Mouse (Mus musculus) WW6 (cell line): Measurements from ENCODE around the gene Arfgef2.

Experiments
- DNase-seq: peaks from one replicate; pipeline ENCODE4 v3.0.0-alpha.2; 2013; ENCODE audit warnings: low read depth, low spot score

Arfgef2 gene

GRCm38 (mm10) chr2:166806173-166806705, 851 bp downstream of the Arfgef2 start:
- no peak for DNase-seq

DNA sequence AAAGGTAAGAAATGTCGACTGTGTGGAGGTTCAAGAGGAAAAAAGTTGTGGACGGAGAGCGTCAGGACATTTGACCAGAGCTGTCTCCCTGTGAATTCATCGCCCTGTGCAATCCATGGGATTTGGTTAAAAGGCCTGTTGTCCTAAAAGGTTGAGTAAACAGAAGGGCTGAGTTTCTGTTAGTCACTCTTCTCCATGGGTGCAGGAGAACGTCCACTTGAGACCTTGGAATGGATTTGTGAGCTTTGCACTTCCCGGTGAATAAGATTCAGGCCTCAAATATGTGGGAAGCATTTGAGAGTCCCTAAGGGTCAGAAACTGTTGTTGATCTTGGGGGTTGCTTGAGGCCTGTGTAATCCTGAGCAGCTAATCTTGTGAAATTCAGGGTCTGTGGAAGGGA, 1.4 kb downstream of the Arfgef2 start:
- DNase-seq = no peak

DNA sequence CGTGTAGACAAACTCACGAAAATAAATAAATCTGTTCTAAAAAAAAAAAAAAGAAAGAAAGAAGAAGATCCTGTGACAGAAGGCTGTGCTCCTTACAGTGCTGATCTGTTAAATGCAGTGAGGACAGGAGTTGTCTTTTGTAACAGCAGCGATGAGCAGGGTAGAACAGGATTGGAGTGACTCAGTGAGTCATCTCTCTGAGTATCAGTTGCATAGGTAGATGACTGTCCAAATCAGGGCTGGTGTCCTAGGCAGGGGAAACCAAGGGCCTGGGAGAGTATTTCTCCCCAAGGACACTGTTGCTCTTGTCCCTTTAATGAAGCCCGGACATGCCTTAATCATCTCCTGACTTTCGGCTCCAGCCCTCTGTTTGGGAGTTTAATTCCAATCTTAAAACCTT, 4.1 kb downstream of the Arfgef2 start:
- DNase-seq = no peak

GRCm38 (mm10) chr2:166810821-166811220, 5.4 kb downstream of the Arfgef2 start:
- no peak for DNase-seq

DNA sequence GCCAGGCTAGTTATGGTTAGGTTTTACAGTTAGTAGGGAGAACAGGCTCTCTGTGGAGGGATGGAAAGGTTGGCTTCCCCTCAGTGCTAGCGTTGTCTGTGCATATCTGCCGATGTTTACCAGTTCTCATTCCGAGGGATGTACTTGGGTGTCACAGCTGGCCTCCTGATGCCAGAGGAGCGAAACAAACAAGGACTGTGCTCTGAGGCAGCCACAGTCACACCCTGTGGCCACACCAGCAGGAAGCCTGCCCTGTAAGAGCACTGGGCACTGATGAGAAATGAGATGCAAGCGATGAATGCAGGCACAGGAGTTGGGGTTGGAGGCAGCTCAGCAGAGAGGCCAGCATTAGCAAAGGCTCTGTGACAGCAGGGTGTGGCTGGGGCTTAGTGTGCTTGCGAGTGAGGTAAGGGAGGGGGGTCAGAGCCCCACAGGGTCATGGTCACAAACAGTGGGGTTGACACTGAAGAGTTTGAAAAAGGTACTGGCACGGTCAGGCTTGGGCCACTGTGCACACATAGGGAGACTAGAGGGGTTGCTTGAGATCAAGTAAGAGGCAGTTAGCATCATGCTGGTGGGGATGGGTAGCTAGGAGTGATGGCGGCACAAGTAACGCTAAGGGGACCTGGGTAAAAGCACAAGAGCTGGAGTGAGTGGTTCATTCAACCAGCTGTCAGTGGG, 13.2 kb downstream of the Arfgef2 start:
- DNase-seq = no peak

DNA sequence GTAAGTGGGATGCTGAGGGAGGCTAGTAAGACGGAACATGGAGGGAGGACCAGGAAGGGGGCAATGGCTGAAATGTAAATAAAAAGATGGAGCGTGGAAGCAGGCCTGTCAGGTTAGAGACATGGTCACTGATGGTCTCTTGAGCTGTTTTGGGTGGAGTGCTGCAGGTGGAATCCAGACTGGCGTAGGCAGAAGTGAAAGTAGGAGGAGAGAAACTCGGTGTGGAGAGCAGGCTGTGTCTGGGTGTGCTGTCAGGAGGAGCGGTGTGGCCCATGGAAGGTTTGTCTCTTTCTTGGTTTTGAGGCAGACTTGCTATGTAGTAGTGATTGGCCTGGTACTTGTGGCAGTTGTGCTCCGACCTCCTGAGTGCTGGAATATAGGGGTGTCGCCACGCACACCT, 14.5 kb downstream of the Arfgef2 start:
- no peak for DNase-seq

DNA sequence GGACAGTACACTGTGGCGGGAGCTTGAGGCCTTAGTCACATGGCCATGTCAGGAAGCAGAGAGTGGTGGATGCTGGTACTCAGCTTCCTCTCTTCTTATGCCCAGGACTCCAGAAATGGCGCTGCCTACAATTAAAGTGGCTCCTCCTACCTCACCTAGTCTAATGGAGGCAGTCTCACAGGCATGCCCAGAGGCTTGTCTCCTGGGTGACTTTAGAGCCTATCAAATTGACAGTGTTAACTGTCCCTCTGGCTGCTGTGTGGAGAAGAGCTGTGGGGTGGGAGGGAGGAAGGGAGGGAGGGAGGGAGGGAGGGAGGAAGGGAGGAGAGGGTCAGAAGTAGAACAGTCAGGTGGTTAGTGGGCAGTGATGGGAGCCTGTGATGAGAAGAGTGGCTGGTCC, 15.5 kb downstream of the Arfgef2 start:
- DNase-seq = no peak

GRCm38 (mm10) chr2:166821406-166821805, 16.0 kb downstream of the Arfgef2 start:
- DNase-seq = no peak

GRCm38 (mm10) chr2:166822119-166822826, 16.9 kb downstream of the Arfgef2 start:
- DNase-seq = no peak

- no peak for DNase-seq
Observed at GRCm38 (mm10) chr2:166822901-166823300, 17.5 kb downstream of the Arfgef2 start.

GRCm38 (mm10) chr2:166824386-166824785, 19.0 kb downstream of the Arfgef2 start:
- no peak for DNase-seq

DNA sequence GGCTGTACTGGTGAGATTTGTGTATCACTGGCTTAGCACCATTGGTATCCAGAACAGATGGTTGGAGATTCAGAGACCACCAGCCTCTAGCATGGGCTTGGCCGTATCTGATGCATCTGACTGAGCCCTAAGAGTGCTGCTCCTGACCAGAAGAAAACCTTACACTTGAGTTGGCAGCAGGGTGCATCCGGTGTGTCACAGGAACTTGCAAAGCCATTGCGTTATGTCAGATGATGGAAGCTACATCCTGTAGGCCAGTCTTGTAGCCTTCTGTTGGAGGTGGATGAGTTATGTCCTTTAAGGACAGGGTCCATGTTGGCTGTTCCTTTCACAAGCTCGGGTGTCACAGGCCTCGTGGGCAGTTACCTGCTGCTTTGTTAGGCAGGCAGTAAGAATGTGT, 19.6 kb downstream of the Arfgef2 start:
- no peak for DNase-seq

DNA sequence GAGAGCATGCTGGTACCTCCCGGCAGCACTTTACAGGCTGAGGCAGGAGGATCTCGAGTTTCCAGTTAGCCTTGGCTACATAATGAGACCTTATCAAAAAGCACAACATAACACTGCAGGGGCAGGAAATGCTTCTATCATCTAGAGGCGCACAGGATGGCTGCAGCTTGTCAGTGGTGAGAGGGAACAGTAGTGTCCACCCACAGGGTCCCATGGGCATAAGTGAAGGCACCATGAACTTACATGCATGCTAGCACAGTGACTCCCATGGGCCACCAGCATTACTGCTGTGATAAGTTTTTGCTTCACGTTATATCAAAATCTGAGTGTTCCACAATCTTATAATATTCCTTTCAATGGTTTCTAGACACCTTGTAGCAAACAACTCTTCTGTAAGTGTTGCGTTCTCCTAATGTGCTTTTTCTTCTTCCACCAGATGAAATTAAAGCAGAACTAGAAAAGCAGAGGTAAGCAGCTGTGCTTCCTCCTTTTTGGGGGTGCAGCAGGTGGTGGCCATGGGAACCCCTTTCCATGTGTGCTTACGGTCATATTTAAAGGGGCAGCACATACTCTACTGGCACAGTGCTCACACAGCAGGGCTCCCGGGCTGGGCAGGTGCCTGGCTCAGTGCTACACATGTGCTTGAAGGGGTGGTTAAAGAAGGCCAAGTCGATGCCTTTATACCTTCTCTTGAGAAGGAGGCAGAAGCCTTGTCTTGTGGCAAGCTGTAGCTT, 21.3 kb downstream of the Arfgef2 start:
- no peak for DNase-seq

- no peak for DNase-seq
Observed at GRCm38 (mm10) chr2:166828306-166828705, 22.9 kb downstream of the Arfgef2 start.

GRCm38 (mm10) chr2:166830350-166830749, 25.0 kb downstream of the Arfgef2 start:
- DNase-seq = no peak

DNA sequence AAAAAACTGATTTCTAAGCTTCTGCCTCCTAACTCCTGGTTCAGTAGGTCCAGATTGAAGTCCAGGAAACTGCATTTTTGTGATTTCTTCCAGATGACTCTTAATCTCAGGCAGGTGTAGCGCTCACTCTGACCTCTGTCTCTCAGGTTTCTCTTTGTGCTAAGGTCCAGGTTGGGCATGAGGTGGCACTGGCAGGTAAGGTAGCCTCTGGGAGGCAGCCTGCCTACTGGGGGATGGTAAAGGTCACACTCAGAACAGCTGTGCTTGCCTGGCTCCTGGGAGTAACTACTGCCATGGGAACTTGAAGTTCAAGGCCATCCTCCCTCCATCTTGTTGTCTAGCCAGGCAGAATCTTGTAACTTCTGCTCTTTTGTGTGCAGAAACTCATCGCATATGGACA, 28.7 kb downstream of the Arfgef2 start:
- no peak for DNase-seq

- no peak for DNase-seq
Observed at GRCm38 (mm10) chr2:166834796-166835195, 29.4 kb downstream of the Arfgef2 start.

DNA sequence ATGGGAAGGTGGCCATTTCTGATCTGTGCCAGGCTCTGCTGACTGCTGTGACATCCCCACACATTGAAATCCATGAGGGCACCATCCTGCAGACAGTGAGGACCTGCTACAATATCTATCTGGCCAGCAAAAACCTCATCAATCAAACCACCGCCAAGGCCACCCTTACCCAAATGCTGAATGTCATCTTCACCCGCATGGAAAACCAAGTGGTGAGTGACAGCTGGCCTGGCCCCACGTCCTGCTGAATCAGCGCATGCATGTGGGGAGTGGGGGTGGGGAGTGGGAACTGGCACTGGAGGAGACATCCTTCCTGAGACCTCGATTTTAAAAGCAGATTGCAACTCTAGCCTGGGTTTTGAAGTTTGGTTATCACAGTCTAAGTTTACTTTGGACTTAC, 30.2 kb downstream of the Arfgef2 start:
- DNase-seq = no peak

DNA sequence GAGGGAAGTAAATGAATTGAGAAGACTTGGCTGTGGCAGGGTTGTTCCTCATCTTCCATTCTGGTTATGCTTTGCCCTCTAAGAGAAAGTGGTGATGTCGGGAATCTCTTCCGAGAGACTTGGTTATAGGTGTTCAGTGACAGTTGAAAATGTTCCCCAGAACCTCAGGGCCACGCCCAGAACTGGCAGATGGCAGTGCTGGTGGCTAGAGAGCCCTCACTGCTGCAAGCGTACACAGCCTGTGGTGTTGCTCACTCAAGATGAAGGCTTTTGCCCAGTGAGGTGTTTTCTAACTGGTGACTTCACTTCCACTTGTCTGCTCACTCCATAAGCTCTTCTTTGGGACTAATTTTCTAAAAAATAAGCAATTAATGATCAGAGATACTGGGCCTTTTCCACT, 36.4 kb downstream of the Arfgef2 start:
- no peak for DNase-seq

DNA sequence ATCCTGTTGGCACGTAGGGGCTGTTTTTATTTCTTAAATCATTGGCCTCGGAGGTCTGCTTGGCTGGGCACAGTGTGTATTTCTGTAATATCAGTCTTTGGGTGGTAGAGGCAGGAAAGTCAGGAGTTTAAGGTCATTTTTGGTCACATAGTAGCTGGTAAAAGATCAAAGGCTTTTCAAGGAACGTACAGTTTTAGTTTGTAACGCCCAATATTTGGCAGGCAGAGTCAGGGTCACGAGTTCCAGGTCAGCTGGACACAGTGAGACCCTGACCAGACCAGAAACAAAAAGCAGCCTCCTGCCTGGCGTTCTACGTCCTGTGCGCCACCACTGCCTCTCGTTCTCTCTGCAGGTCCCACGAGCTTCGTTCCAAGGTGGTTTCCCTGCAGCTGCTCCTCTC, 45.3 kb downstream of the Arfgef2 start:
- DNase-seq = no peak

GRCm38 (mm10) chr2:166852270-166852669, 46.9 kb downstream of the Arfgef2 start:
- DNase-seq = peak; percentile 11

DNA sequence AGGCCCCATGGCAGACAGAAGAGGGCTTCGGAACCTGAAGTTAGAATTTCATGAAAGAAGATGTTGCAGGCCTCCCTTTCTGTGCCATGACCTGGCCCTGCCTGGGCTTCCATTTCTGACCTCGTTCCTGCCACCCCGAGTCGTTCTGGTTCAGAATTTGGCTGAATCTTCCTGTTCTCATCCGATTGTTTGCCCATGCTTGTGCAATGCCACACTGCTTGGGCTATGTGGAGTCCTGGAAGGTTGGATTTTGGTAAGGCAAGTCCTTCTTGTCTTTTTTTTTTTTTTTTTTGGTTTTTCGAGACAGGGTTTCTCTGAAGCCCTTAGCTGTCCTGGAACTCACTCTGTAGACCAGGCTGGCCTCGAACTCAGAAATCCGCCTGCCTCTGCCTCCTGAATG, 50.4 kb downstream of the Arfgef2 start:
- no peak for DNase-seq

DNA sequence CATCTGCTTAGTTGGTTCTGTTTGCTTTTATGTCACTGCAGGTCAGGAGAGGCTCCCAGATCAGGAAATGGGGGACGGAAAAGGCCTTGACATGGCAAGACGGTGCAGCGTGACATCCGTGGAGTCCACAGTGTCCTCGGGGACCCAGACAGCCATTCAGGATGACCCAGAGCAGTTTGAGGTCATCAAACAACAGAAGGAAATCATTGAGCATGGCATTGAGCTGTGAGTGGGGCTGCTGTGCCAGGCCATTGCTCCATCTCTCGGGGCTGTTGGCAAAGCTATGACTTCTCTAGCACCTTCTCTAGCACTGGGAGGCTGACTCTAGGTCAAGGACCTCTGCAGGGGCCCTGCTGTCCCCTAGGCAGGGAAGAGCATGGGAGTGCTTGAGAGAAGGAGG, 51.0 kb downstream of the Arfgef2 start:
- DNase-seq = no peak
